8 mouse cellular contexts compared by ENCODE assay signal in genomic region chr5:135867637-135868593, GRCm38 (mm10). TPM values are rescaled to one million over a fixed set of nuclear protein-coding genes. Genes with fewer than 3 reads are reported as not detected.
DNase-seq lines count a peak whose midpoint lies in the region; ATAC-seq and TF ChIP-seq lines count a peak whose summit lies in the region.

No protein-coding gene starts in this region.

- H3K4me3 ChIP-seq in cerebellum, adult 2 months (replicated peaks; ENCODE audit: insufficient read depth, low read depth, low read length): peak overlapping the region; percentile 11
- H3K4me3 ChIP-seq in liver, embryonic 16.5 days (ENCODE audit: low read depth, low read length): 0 out of 2 replicates have a peak overlapping the region, but pooled peaks have one; percentile 7
- peak overlapping the region; percentile 49 for H3K4me3 ChIP-seq in stomach, postnatal 0 days (ENCODE audit: low read depth, low read length)

- WGBS in cerebellum, adult 2 months: 17% methylated on average over 89 of the region's 89 CpGs
- WGBS in liver, embryonic 16.5 days (ENCODE audit: insufficient replicate concordance): 1% methylated on average over 89 of the region's 89 CpGs
- 1% methylated on average over 63 of the region's 89 CpGs for WGBS in stomach, postnatal 0 days

- no peaks in the 10 kb centered on the region for H3K27me3 ChIP-seq in cerebellum, adult 2 months (ENCODE audit: control insufficient read depth, insufficient read depth, low read length)
- H3K27me3 ChIP-seq in liver, embryonic 16.5 days (ENCODE audit: control insufficient read depth, insufficient read depth, low read depth, low read length): peaks cover 53% of the 10 kb centered on the region
- 0 out of 2 replicates have a peak, but pooled peaks cover 3% of the 10 kb centered on the region for H3K27me3 ChIP-seq in stomach, postnatal 0 days (ENCODE audit: control insufficient read depth, insufficient read depth, low read length)

- no peaks in the 10 kb centered on the region for H3K36me3 ChIP-seq in liver, embryonic 16.5 days (ENCODE audit: control insufficient read depth, insufficient read depth)
- no peaks in the 10 kb centered on the region for H3K36me3 ChIP-seq in stomach, postnatal 0 days (ENCODE audit: control insufficient read depth, insufficient read depth, low read length)

- ATAC-seq in liver, embryonic 16.5 days (ENCODE audit: low read depth): no peak
- ATAC-seq in stomach, postnatal 0 days (ENCODE audit: low FRiP score, low TSS enrichment): 0 out of 2 replicates have a peak, but pooled peaks have one; percentile 47
- ATAC-seq in monocyte, adult 5-6 weeks (replicated peaks; ENCODE audit: insufficient number of reproducible peaks, low FRiP score, low TSS enrichment, poor library complexity, severe bottlenecking): no peak

- no peak overlapping the region for H3K27ac ChIP-seq in cerebellum, adult 2 months (ENCODE audit: insufficient read depth, low read length)
- no peak overlapping the region for H3K27ac ChIP-seq in liver, embryonic 16.5 days (ENCODE audit: low read length)
- no peak overlapping the region for H3K27ac ChIP-seq in stomach, postnatal 0 days (replicated peaks)

- DNase-seq in cerebellum, adult 2 months: peak in 1 of 2 experiments; percentile 42
- no peak for DNase-seq in cerebellum, adult 8-10 months
- DNase-seq in lung, postnatal 10 days: peak; percentile 29
- DNase-seq in lung, adult 18-20 months: no peak
- DNase-seq in heart, postnatal 4 days: peak; percentile 36
- no peak for DNase-seq in stomach, postnatal 0 days (ENCODE audit: low spot score)

- H3K9ac ChIP-seq in liver, embryonic 16.5 days (ENCODE audit: low read depth, low read length): no peak overlapping the region
- peak overlapping the region; percentile 53 for H3K9ac ChIP-seq in stomach, postnatal 0 days (ENCODE audit: low read length)

- no peaks in the 10 kb centered on the region for H3K9me3 ChIP-seq in liver, embryonic 16.5 days (replicated peaks; ENCODE audit: control insufficient read depth, low read length)
- no peaks in the 10 kb centered on the region for H3K9me3 ChIP-seq in stomach, postnatal 0 days (ENCODE audit: control insufficient read depth, low read length)

- H3K4me1 ChIP-seq in cerebellum, adult 2 months (ENCODE audit: control insufficient read depth, insufficient read depth, low read length): peaks cover 3% of the 10 kb centered on the region; the same call in 1 of the 2 replicates
- H3K4me1 ChIP-seq in liver, embryonic 16.5 days (ENCODE audit: control insufficient read depth, low read depth, low read length): no peaks in the 10 kb centered on the region
- H3K4me1 ChIP-seq in stomach, postnatal 0 days (replicated peaks; ENCODE audit: control insufficient read depth, insufficient read depth): no peaks in the 10 kb centered on the region

- TF ChIP-seq POLR2A in cerebellum, adult 2 months (IDR thresholded peaks at IDR 0.05; ENCODE audit: borderline replicate concordance, insufficient read depth, low read length): no peak

- no peak for TF ChIP-seq CTCF in cerebellum, adult 2 months (IDR thresholded peaks at IDR 0.05; ENCODE audit: borderline replicate concordance, insufficient read depth, low read depth, low read length)
- TF ChIP-seq CTCF in stomach, postnatal 0 days (IDR thresholded peaks at IDR 0.05; ENCODE audit: low read depth): no peak

- peak overlapping the region; percentile 38 for H3K4me2 ChIP-seq in liver, embryonic 16.5 days (ENCODE audit: low read depth, low read length)
- peak overlapping the region; percentile 80 for H3K4me2 ChIP-seq in stomach, postnatal 0 days (replicated peaks; ENCODE audit: low read depth)

- no peak for TF ChIP-seq EP300 in stomach, postnatal 0 days (optimal IDR thresholded peaks at IDR 0.05)

RNA-seq across cellular contexts. Expression of gene Hspb1, which starts 19.8 kb away (rescaled TPM):
- 42.9 and 49.2 TPM in 2 replicates for polyA plus RNA-seq in cerebellum, adult 2 months (2012; rRNA removed)
- 100 to 1,000 TPM; 397 to 401 TPM for total RNA-seq in heart, postnatal 4 days (2021)
- polyA plus RNA-seq in liver, embryonic 16.5 days (2015; fragmentation: Nextera tagmentation; extraction: Ambion mirVana): 9.8 and 19.9 TPM in 2 replicates
- polyA plus RNA-seq in stomach, postnatal 0 days (2015; fragmentation: Nextera tagmentation; extraction: Ambion mirVana): 1,235 and 1,355 TPM in 2 replicates
- 1.9 TPM in 1 of 3 replicates, not detected in the others for total RNA-seq in monocyte, adult 5-6 weeks (2017)

Comparison
In these comparisons a context has a peak if more than half of its experiments do, and no peak if none do; other contexts are left out.
1. DNase-seq: peak in lung, postnatal 10 days (single experiment) and heart, postnatal 4 days (single experiment); none in cerebellum, adult 8-10 months (single experiment), lung, adult 18-20 months (0 of 2) and stomach, postnatal 0 days (single experiment).
2. RNA of gene Hspb1, which starts 19.8 kb away (polyA plus RNA-seq): 1,235 to 1,355 TPM in stomach, postnatal 0 days; 42.9 to 49.2 TPM in cerebellum, adult 2 months and 9.8 to 19.9 TPM in liver, embryonic 16.5 days; every median in the first group is over 10 times any median in the second.
3. Peak in every context shown above with its lines, with median percentiles within 50 percentile points of each other: H3K4me3 ChIP-seq.